Mouse (Mus musculus): Measurements from ENCODE around the gene Sct.

The Sct gene

GRCm38 (mm10) chr7:141229702-141230101 lies 49.2 kb downstream of the Sct start:
- no peak for DNase-seq (ENCODE audit: low spot score)
